Mouse (Mus musculus) cerebellum, adult 2 months (tissue): Measurements from ENCODE around the gene 4833427G06Rik. TPM values are rescaled to one million over a fixed set of nuclear protein-coding genes. Genes with fewer than 3 reads are reported as not detected.

Experiments used
- DNase-seq, 2 experiments: peaks; one replicate each; pipeline ENCODE4 v3.0.0; 2021
- H3K27ac ChIP-seq: fragments of 200-500 bp; 2 replicates; pipeline ENCODE4 v1.5.1; 2012; ENCODE audit warnings: low read length, control low read depth, inconsistent platforms; ENCODE audit not compliant: insufficient read depth
- H3K27me3 ChIP-seq: fragments of 200-500 bp; 2 replicates; pipeline ENCODE4 v1.6.1; 2012; ENCODE audit warnings: inconsistent platforms, mild to moderate bottlenecking, low read length, moderate library complexity; ENCODE audit not compliant: control insufficient read depth, insufficient read depth
- H3K4me1 ChIP-seq: fragments of 200-500 bp; 2 replicates; pipeline ENCODE4 v1.6.1; 2011; ENCODE audit warnings: low read length; ENCODE audit not compliant: control insufficient read depth, insufficient read depth
- H3K4me3 ChIP-seq: fragments of 200-500 bp; replicated peaks from 2 replicates; pipeline ENCODE3; 2011; ENCODE audit warnings: mild to moderate bottlenecking, low read depth, low read length, control low read depth; ENCODE audit not compliant: insufficient read depth
- CTCF ChIP-seq: fragments of 200-500 bp; IDR thresholded peaks from 2 replicates; pipeline ENCODE4 v1.5.1; 2011; ENCODE audit warnings: low read depth, mild to moderate bottlenecking, control low read depth, low read length, moderate library complexity, borderline replicate concordance; ENCODE audit not compliant: insufficient read depth
- POLR2A ChIP-seq: fragments of 200-500 bp; IDR thresholded peaks from 2 replicates; pipeline ENCODE4 v1.6.1; 2011; ENCODE audit warnings: low read length, control low read depth, borderline replicate concordance; ENCODE audit not compliant: insufficient read depth
- WGBS: fragments of 180-500 bp; shearing (Covaris S2); methylation state at CpG from one replicate; pipeline ENCODE4 v1.1.7; 2018; 5-methylcytosine and 5-hydroxymethylcytosine counted together
- polyA plus RNA-seq: library from polyadenylated mRNA; depleted of rRNA; stranded (reverse); fragments of >200 nt; gene quantifications from 2 replicates; pipeline ENCODE4 v1.2.3, GENCODE M21; 2012

Gene 4833427G06Rik
- polyA plus RNA-seq, 1 experiment: 0.29 TPM

- Histone ChIP-seq H3K4me3 (no peak overlapping the region), H3K27me3 (no peaks in the 10 kb centered on the region), H3K27ac (no peak overlapping the region), H3K4me1 (no peaks in the 10 kb centered on the region)
- TF ChIP-seq CTCF: no peak
- 85% methylated on average over 5 of the region's 5 CpGs for WGBS
- DNase-seq: no peak
Observed at GRCm38 (mm10) chr9:51093697-51094096, 8.2 kb downstream of the 4833427G06Rik start.

- H3K4me1 ChIP-seq: peaks cover 4% of the 10 kb centered on the region; the same call in 1 of the 2 replicates
- 89% methylated on average over 5 of the region's 5 CpGs for WGBS
- H3K27me3 ChIP-seq: no peaks in the 10 kb centered on the region
- DNase-seq: no peak
- H3K4me3 ChIP-seq: no peak overlapping the region
- H3K27ac ChIP-seq: no peak overlapping the region
- TF ChIP-seq CTCF (no peak), POLR2A (no peak)
Observed at GRCm38 (mm10) chr9:51081614-51082013, 20.3 kb downstream of the 4833427G06Rik start.

GRCm38 (mm10) chr9:51076979-51077315 is 24.9 kb downstream of the 4833427G06Rik start, which contains the start of gene Layn:
Layn (minus strand) TSS chr9:51077094.
- WGBS: 4% methylated on average over 14 of the region's 14 CpGs

GRCm38 (mm10) chr9:51076300-51076978 is 25.4 kb downstream of the 4833427G06Rik start:
- peak; percentile 51 to 52 for DNase-seq
- Histone ChIP-seq H3K4me1 (peaks cover 7% of the 10 kb centered on the region; the same call in 1 of the 2 replicates), H3K27ac (peak overlapping the region; percentile 73), H3K4me3 (peak overlapping the region; percentile 67), H3K27me3 (no peaks in the 10 kb centered on the region)
- WGBS: under 1% methylated on average over 17 of the region's 17 CpGs
- TF ChIP-seq CTCF (no peak), POLR2A (no peak)

More at GRCm38 (mm10) chr9:51076979-51077315, 24.9 kb downstream of the 4833427G06Rik start, which contains the start of gene Layn:
- H3K27me3 ChIP-seq: no peaks in the 10 kb centered on the region
- H3K4me1 ChIP-seq: peaks cover 7% of the 10 kb centered on the region; the same call in 1 of the 2 replicates
- peak within 1 kb of the TSS; percentile 73 for H3K27ac ChIP-seq
- DNase-seq: peak; percentile 29 to 37
- TF ChIP-seq CTCF: no peak
- TF ChIP-seq POLR2A: no peak
- H3K4me3 ChIP-seq: peak within 1 kb of the TSS; percentile 67

GRCm38 (mm10) chr9:51075780-51076179 is 26.1 kb downstream of the 4833427G06Rik start:
- Histone ChIP-seq H3K27me3 (no peaks in the 10 kb centered on the region), H3K27ac (peak overlapping the region; percentile 47; the same call in 1 of the 2 replicates), H3K4me1 (peaks cover 7% of the 10 kb centered on the region; the same call in 1 of the 2 replicates), H3K4me3 (peak overlapping the region; percentile 29)
- WGBS: 3% methylated on average over 3 of the region's 3 CpGs
- peak; percentile 70 to 81 for DNase-seq
- TF ChIP-seq CTCF (no peak), POLR2A (no peak)

GRCm38 (mm10) chr9:51070801-51071200 is 31.1 kb downstream of the 4833427G06Rik start:
- peaks cover 3% of the 10 kb centered on the region; the same call in 1 of the 2 replicates for H3K4me1 ChIP-seq
- 95% methylated on average over 4 of the region's 4 CpGs for WGBS
- no peak overlapping the region for H3K4me3 ChIP-seq
- H3K27me3 ChIP-seq: no peaks in the 10 kb centered on the region
- TF ChIP-seq CTCF: no peak
- no peak for TF ChIP-seq POLR2A
- no peak overlapping the region for H3K27ac ChIP-seq
- no peak for DNase-seq

- Histone ChIP-seq H3K4me3 (no peak overlapping the region), H3K4me1 (no peaks in the 10 kb centered on the region), H3K27ac (no peak overlapping the region), H3K27me3 (no peaks in the 10 kb centered on the region)
- TF ChIP-seq POLR2A (no peak), CTCF (no peak)
- 37% methylated on average over 3 of the region's 3 CpGs for WGBS
- DNase-seq: no peak
Observed at GRCm38 (mm10) chr9:51068202-51068601, 33.7 kb downstream of the 4833427G06Rik start.

GRCm38 (mm10) chr9:51060601-51061000 is 41.3 kb downstream of the 4833427G06Rik start, which contains the start of gene Btg4:
Btg4 (plus strand) TSS chr9:51060901.
- TF ChIP-seq CTCF (no peak), POLR2A (no peak)
- no peaks in the 10 kb centered on the region for H3K27me3 ChIP-seq
- whole genome bisulfite sequencing: 88% methylated on average over 2 of the region's 2 CpGs
- DNase-seq: no peak
- H3K4me3 ChIP-seq: no peak within 1 kb of the TSS
- H3K4me1 ChIP-seq: no peaks in the 10 kb centered on the region
- H3K27ac ChIP-seq: no peak within 1 kb of the TSS
